Mouse (Mus musculus): ENCODE measurements around the gene Stat6.

Gene Stat6

DNA sequence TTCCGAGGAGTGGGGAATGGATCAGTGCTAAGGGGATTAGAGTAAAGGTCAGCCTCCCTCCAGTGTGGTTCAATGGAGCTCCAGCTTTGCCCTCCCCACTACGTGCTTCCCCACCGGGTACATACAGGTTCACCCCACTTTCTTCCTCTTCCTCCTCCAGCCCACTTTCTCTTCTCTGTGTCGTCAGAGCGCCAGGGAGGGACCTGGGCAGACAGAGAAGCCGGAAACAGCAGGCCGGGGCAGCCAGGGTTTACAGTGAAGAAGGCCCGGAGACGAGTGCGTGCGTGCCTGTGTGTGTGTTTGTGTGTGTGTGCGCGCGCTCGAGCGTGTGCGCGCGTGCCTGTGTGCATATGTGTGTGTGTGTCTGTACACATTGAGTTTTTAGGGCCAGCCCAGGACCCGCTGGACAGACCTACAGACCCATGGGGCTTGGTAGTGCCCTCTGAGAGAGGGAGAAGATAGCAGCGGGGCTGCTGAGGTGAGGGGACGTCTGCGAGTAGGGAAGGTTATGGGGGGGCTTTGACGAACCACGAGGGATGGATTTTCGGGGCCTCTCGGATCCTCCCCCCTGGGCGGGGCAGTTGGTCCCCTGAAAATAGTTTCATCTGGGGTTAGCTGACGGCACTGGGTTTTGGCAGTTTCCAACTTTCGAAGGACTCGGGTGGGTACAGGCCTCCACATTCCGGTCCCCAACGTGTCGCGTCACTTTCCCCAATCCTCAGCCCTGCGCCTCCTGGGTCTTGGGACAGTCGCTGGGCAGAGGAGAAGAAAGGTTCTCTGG is at the start of gene Stat6:
Gene Stat6 (plus strand): TSS at position 215 of the 781 bp plus-strand sequence.
- DNase-seq (ENCODE audit: low spot score), result no peak

DNA sequence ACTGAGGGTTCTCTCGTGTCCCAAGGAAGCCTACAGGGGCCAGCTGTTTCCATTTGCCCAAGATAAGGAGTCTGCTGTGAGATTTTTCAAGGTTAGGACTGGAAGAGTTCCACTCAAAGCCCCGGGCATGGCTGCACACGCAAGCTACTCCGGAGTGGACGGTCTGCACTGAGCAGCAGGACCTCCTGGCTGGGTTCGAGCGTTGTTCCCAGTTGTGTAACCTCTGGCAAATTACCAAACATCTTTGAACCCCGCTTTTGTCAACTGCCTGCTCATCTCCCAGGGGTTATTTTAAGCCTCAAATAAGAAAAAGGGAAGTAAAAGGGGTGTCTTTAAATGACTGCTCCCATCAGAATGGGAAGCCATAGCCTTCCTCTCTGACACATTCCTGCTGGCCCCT is 48.4 kb upstream of the Stat6 start:
- DNase-seq (ENCODE audit: low spot score), result no peak

- no peak for DNase-seq (ENCODE audit: low spot score)
Observed at GRCm38 (mm10) chr10:127594930-127595715, 47.7 kb upstream of the Stat6 start.

GRCm38 (mm10) chr10:127596321-127596941 is 46.4 kb upstream of the Stat6 start:
- DNase-seq (ENCODE audit: low spot score), result no peak

DNA sequence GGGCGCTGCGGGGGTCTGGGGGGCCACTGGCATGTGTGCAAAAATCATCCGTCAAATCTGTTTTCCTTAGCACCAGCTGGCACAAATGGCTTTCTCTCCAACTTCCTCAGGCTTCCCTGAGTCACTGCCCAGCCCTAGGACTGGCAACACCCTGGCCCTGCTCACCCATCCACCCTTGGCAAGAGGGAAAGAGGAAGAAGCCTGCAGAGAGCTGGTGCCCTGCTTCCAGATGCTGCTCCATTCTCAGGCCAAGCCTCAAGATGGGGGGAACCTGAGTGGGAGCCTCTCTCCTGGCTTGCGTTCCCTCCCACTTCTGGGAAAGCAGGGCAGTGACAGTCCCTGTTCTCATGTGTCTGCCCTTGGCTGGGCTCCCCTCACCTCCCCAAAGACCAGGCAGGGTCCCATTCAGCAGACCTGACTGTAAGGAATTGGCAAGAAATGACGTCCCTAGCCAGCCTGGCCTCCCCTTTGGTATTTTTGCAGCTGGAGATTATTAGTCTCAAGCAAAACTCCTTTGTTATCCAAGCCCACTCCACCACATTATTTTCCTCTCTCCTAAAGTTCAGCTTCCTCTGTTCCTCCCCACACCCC is 45.4 kb upstream of the Stat6 start:
- DNase-seq (ENCODE audit: low spot score), result no peak

- no peak for DNase-seq (ENCODE audit: low spot score)
Observed at GRCm38 (mm10) chr10:127598607-127599006, 44.2 kb upstream of the Stat6 start.

DNA sequence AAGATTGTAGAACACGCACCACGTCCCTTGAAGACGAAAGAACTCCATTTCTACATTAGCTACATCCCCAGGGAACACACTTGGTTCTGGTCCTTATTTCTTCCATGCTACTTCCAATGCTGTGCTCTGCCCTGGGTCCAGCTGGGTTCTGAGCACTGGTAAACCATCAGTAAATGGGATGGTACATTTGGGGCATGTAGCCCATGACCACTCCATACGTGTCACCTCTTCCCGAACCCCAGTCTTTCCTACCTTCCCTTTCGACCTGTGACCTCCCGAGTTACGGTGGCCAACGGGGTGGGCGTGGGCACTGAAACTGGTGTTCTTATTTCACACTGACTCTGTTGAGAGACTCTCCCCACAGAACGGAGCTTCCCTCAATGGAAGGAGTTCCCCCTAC is 43.5 kb upstream of the Stat6 start:
- DNase-seq (ENCODE audit: low spot score), result no peak

DNA sequence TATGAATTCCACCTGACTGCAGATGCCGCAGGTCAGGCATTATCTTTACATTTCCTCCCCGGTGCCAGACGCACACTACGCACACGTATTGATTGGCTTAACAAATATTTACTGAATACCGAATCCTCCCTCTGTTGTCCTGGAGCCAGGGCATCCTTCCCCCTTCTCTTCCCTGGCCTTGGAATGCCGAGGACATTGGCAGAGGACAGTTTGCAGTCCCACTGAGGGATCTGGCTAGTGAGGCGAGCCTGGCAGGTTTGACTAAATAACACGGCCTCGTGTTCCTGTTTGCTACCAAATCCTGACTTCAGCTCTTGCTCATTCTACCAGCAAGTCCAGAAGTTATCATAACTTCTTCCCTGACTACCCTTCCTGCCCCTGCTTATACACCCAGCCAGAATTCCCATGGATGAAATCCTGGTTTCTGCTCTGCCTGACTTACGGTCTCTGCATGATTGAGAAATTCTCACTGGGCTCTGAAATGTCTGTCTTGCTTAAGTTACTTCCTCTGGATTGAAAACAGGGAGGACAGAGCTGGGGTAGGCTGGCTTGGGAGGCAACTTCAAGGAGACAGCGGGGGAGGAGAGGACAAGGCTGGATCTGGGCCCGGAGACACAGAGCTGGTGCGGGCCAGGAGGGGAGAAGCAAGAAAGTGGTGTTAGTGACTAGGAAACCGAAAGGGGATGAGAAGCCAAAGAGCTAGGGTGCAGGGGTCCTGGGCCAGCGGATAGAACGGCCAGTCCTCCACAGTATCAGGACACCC is 42.8 kb upstream of the Stat6 start:
- DNase-seq (ENCODE audit: low spot score), result no peak

- DNase-seq (ENCODE audit: low spot score), result no peak
Observed at GRCm38 (mm10) chr10:127602194-127602593, 40.6 kb upstream of the Stat6 start.

DNA sequence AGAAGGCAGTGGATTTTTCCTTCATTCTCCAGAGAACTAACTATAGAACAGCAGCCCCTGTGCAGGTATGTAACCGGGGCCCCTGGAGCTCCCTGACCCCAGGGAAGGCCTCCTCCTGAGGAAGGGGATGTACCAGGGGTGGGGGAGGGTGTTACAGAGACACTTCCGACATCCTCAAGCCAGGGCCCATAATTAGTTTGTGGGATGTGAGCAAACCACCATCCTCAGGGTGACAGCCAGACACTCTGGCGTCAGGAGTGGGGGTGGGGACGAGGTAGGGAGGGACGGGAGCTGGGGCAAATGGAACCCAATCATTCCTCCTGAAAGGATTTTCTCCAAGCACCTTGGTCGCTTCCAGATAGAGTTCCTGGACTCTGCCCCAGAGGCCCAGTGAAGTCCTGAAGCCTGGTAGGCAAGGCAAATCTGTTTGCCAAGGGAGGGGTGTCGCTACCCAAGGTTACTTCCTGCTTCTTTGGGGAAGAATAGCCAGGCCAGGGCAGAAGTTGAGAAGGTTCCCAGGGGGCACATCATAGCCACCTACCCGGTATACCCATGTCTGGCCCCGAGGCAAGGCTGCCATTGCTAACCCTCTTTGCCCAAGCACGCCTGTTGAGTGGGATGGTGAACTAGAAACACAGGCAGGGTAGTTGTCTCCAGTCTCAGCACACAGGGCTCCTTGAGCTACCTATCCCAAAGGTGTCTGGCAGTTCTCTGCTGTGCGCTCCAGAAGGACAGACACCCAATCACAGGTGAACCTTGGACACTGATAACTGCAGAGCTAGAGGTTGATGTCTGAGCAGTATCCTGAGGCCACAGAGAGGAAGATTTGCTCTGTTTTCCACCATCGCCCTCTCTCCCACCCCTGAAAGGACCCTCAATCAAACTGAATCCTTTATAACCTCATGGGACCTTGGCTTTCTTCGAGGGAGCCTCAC is 39.1 kb upstream of the Stat6 start:
- DNase-seq (ENCODE audit: low spot score), result no peak

- DNase-seq (ENCODE audit: low spot score), result no peak
Observed at GRCm38 (mm10) chr10:127604465-127605250, 38.1 kb upstream of the Stat6 start.

DNA sequence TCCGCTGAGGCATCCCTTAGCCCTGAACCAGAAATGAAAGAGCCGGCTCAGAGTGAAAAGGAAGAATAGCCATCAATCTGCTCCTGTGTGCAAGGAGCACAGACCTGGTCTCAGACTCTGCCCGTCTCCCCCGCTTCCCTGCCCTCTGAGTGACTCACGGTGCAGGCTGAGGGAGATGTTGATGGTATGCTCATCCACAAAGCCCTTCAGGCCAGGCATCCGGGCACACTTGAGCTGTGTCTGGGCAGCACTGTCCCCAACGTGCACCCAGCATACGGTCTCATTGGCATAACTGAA is 37.6 kb upstream of the Stat6 start:
- DNase-seq (ENCODE audit: low spot score), result no peak

DNA sequence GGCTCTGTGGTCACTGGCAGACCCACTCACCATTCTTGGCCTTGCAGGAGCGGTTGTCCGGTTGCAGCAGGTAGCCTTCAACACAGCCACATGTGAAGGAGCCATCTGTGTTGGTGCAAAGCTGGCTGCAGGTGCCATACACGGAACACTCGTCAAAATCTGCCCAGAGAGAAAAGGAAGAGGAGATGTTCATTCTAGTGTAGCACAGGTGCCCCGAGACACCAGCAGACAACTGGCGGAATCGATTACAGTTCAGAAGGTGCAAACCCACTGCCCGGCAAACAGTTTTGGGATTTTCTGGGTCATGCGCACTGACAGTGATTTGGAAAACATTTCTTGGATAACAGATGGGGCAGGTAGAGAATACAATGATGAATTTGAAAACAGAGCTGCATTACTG is 37.0 kb upstream of the Stat6 start:
- DNase-seq (ENCODE audit: low spot score), result no peak

DNA sequence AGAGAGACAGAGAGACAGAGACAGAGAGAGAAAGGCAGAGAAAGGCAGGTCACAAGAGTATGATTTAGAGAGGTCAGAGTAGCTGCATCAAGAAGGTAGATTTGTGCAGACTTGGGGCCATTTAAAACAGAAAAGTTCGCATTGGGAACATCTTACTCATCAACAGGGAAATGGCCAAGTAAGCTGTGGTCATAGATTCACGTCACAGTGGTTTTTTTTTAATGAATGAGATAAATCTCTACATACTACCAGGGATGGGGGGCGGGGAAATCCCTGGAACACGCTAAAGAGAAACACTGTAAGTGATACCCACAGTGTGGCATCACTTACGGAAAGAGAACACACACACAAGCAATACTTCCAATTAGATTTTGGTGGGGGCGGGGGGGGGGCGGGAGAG is 35.7 kb upstream of the Stat6 start:
- no peak for DNase-seq (ENCODE audit: low spot score)

DNA sequence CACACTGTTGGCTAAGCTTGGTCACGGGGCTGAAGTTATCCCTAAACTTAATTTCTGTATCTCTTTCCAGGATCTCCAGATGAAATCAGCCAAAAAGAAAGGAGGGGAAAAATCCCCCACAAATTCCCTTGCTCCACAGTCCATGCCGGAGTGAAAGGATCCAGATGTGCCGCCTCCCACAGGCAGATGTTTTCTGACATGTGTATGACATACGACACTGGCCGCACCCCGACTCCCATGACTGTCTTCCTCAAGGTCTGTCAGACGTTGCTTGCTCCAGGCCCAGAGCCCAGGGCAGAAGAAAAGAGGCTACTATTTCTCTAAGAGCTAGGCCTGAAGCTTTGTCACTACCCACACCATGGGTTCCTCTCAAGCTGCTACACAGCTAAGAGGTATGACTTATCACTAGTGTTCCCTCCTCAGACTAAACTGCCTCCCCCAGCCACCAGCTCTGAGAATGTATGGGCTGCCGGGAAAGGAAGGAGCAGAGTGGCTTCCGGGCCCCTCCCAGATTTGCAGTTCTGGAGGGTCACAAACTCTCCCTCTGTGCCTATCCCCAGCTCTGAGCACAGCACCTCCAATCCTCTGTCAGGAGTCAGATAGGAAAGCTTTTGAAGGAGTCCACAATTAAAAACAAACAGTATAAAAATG is 33.2 kb upstream of the Stat6 start:
- DNase-seq (ENCODE audit: low spot score), result no peak

DNA sequence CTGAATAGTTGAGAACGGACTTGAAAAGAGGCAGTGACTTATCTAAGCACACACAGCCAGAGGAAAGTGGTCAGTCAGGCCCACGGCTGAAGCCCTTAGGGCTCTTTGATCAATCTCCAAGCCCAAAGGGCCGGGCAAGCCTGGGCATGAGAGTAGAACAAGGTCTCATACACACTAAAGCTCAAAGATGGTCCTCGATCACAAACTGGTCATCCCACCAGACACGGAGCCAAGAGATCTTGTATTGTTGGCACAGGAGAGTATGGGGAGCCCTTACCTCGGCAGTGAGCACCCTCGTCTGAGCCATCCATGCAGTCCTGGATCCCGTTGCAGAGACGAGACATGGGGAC is 32.7 kb upstream of the Stat6 start:
- DNase-seq (ENCODE audit: low spot score), result no peak

- no peak for DNase-seq (ENCODE audit: low spot score)
Observed at GRCm38 (mm10) chr10:127612079-127612775, 30.6 kb upstream of the Stat6 start.

DNA sequence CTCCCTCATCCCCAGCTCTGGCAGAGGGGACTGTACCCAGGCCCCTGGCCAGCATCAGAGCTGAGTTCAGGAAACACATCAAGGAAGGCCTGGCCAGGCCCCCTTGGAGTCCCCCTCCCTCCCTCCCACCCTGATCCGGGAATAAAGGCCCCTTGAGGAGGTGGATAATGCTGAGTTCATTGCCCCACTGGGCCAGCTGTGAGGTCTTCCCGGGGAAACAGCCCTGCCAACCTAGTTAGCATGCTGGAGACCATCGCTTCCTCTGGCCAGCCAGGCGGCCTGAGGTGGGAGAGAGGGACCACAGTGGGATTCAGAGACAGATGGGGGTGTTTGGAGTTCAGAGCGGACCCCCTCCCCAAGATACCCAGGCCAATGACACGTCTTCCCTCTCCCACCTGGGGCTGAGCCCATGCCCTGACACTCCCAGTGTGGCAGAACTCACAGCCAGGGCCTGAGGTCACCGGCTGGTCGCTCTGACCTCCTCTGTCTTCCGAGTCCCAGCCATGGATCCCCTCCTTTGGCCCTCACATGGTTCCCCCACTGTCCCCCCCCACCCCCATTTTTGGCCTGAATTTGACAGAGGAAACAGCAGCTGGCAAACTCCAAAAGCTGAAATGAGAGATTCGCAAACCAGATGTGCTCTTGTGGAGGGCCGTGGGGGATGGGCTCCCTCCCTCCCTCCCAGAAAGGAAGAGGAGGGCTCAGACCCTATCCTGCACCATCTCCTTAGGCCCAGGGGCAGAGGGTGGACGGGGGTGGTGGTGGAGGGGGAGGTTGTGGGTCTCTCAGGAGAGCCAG is 28.4 kb upstream of the Stat6 start:
- no peak for DNase-seq (ENCODE audit: low spot score)

Measured in left cerebral cortex, adult 11 months (tissue).